Mouse (Mus musculus) layer of hippocampus, adult 9-11 months (tissue): ENCODE data around the gene Sct.
"Not testable (repeated sequence)": the region's sequence is repeated elsewhere in the genome, so short reads cannot be mapped to it uniquely, and the experiment has no call there.

Source experiments
- DNase-seq: peaks from one replicate; pipeline ENCODE4 v3.0.0; 2022

The Sct gene

GRCm38 (mm10) chr7:141288042-141288441, 9.1 kb upstream of the Sct start:
- no peak for DNase-seq

- no peak for DNase-seq
Measured at GRCm38 (mm10) chr7:141282756-141283155, 3.8 kb upstream of the Sct start.

- no peak for DNase-seq
Measured at GRCm38 (mm10) chr7:141281442-141281841, 2.5 kb upstream of the Sct start.

GRCm38 (mm10) chr7:141277701-141278678, 943 bp downstream of the Sct start:
- no peak for DNase-seq

GRCm38 (mm10) chr7:141276546-141276945, 2.4 kb downstream of the Sct start, which contains the start of gene Cdhr5:
Gene Cdhr5 (minus strand): TSS chr7:141276786.
- no peak for DNase-seq

GRCm38 (mm10) chr7:141275356-141275755, 3.6 kb downstream of the Sct start:
- no peak for DNase-seq

GRCm38 (mm10) chr7:141270631-141271030, 8.3 kb downstream of the Sct start:
- no peak for DNase-seq

GRCm38 (mm10) chr7:141269273-141269545, 9.7 kb downstream of the Sct start:
- DNase-seq = no peak

- DNase-seq = no peak
Measured at GRCm38 (mm10) chr7:141268466-141269272, 10.3 kb downstream of the Sct start.

- DNase-seq = no peak
Measured at GRCm38 (mm10) chr7:141265739-141266561, 13.0 kb downstream of the Sct start, which contains the start of gene Irf7. Gene Irf7 (minus strand): TSS chr7:141266481.

GRCm38 (mm10) chr7:141265411-141265738, 13.6 kb downstream of the Sct start:
- DNase-seq = no peak

GRCm38 (mm10) chr7:141264761-141265410, 14.0 kb downstream of the Sct start:
- DNase-seq = no peak

GRCm38 (mm10) chr7:141264041-141264700, 14.8 kb downstream of the Sct start:
- DNase-seq = no peak

- DNase-seq = no peak
Measured at GRCm38 (mm10) chr7:141263640-141264039, 15.3 kb downstream of the Sct start.

- no peak for DNase-seq
Measured at GRCm38 (mm10) chr7:141261480-141261879, 17.5 kb downstream of the Sct start.

- no peak for DNase-seq
Measured at GRCm38 (mm10) chr7:141256159-141256558, 22.8 kb downstream of the Sct start.

GRCm38 (mm10) chr7:141250486-141250885, 28.4 kb downstream of the Sct start:
- not testable (repeated sequence) for DNase-seq

GRCm38 (mm10) chr7:141231551-141231950, 47.4 kb downstream of the Sct start:
- no peak for DNase-seq

GRCm38 (mm10) chr7:141231111-141231510, 47.8 kb downstream of the Sct start:
- DNase-seq = no peak

- DNase-seq = no peak
Measured at GRCm38 (mm10) chr7:141230570-141230969, 48.4 kb downstream of the Sct start.

GRCm38 (mm10) chr7:141229702-141230101, 49.2 kb downstream of the Sct start:
- no peak for DNase-seq
